Mouse (Mus musculus): ENCODE measurements around the gene Elane. TPM values are rescaled to one million over a fixed set of nuclear protein-coding genes. Genes with fewer than 3 reads are reported as not detected.

Gene Elane
- polyA plus RNA-seq, 1 experiment: 33.0 TPM

DNA sequence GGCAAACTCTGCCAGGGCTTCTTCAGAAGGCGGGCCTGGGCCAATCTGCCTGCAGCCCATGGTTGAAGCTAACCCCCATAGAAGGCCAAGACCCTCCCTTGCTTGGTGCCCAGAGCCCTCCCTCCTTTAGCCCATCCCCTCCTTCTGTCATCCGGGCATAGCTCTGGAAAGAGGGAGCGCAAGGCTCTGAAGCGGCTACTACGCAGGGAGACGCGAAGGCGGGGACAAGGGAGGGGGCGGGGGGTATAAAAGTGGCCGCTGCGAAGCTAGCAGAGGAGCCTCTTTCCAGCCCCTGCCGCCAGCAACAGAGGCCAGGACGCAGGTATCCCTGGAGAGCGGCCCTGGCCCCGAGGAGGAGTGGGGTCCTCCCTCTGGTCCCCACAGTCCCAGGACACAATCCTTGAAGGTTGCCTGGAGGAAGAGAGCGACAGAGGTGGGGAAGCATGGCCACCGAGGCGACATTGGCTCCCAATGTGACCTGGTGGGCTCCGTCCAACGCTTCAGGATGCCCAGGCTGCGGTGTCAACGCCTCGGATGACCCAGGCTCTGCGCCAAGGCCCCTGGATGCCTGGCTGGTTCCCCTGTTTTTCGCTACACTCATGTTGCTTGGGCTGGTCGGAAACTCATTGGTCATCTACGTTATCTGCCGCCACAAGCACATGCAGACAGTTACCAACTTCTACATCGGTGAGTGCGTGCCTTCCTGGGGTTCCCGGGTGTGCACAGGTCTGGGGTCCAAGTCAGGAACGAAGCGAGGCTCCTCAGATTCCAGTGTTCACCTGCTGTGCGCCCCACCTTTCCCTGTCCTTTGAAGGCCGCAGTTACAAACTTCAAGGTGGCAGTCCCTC is 32.4 kb downstream of the Elane start:
- TF ChIP-seq CTCF (IDR thresholded peaks at IDR 0.05; ENCODE audit: extremely low read depth, insufficient read depth, insufficient read length, insufficient replicate concordance): no peak
- no peak for TF ChIP-seq POLR2A (IDR thresholded peaks at IDR 0.05; ENCODE audit: low read depth, low read length)
- Histone ChIP-seq H3K4me3 (ENCODE audit: extremely low read depth, insufficient read depth, insufficient read length) (no peak overlapping the region), H3K27ac (ENCODE audit: insufficient read depth, low read length) (no peak overlapping the region), H3K4me1 (ENCODE audit: control insufficient read depth, insufficient read depth, insufficient read length) (peaks cover 21% of the 10 kb centered on the region), H3K36me3 (ENCODE audit: control insufficient read depth, insufficient read depth, low read length) (no peaks in the 10 kb centered on the region), H3K27me3 (ENCODE audit: control insufficient read depth, insufficient read depth, low read length) (peaks cover 9% of the 10 kb centered on the region; the same call in 1 of the 2 replicates)
- DNase-seq (ENCODE audit: low read depth in 1 of 2, low spot score in 2 of 2): no peak
- 63% methylated on average over 35 of the region's 35 CpGs for WGBS

DNA sequence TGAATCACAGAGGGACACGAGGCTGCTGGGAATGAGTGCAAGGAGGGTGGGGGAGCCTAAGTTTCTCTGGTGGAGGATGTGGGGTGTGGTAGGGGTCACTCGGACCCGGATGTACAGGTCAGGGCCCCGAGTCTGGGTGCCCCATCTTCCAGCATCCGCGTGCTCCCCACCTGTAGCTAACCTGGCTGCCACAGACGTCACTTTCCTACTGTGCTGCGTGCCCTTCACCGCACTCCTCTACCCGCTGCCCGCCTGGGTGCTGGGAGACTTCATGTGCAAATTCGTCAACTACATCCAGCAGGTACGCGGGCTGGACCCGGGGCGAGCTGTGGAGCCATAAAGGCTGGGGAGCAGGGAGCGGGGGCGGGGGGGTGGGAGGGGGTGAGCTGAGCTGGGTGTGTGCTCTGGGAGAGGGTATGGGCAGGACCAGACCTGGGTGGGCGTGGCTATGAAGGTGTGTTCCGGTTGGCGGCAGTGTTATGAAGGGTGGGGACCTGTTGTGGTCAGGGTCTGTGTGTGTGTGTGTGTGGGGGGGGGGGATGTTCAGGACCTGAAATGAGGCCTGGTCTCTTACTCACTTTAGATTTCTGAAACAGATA is 33.3 kb downstream of the Elane start:
- Histone ChIP-seq H3K4me3 (ENCODE audit: extremely low read depth, insufficient read depth, insufficient read length) (no peak overlapping the region), H3K36me3 (ENCODE audit: control insufficient read depth, insufficient read depth, low read length) (no peaks in the 10 kb centered on the region), H3K27me3 (ENCODE audit: control insufficient read depth, insufficient read depth, low read length) (peaks cover 9% of the 10 kb centered on the region; the same call in 1 of the 2 replicates), H3K4me1 (ENCODE audit: control insufficient read depth, insufficient read depth, insufficient read length) (peaks cover 21% of the 10 kb centered on the region), H3K27ac (ENCODE audit: insufficient read depth, low read length) (no peak overlapping the region)
- no peak for DNase-seq (ENCODE audit: low read depth in 1 of 2, low spot score in 2 of 2)
- TF ChIP-seq CTCF (IDR thresholded peaks at IDR 0.05; ENCODE audit: extremely low read depth, insufficient read depth, insufficient read length, insufficient replicate concordance): no peak
- no peak for TF ChIP-seq POLR2A (IDR thresholded peaks at IDR 0.05; ENCODE audit: low read depth, low read length)
- WGBS: 45% methylated on average over 20 of the region's 21 CpGs

DNA sequence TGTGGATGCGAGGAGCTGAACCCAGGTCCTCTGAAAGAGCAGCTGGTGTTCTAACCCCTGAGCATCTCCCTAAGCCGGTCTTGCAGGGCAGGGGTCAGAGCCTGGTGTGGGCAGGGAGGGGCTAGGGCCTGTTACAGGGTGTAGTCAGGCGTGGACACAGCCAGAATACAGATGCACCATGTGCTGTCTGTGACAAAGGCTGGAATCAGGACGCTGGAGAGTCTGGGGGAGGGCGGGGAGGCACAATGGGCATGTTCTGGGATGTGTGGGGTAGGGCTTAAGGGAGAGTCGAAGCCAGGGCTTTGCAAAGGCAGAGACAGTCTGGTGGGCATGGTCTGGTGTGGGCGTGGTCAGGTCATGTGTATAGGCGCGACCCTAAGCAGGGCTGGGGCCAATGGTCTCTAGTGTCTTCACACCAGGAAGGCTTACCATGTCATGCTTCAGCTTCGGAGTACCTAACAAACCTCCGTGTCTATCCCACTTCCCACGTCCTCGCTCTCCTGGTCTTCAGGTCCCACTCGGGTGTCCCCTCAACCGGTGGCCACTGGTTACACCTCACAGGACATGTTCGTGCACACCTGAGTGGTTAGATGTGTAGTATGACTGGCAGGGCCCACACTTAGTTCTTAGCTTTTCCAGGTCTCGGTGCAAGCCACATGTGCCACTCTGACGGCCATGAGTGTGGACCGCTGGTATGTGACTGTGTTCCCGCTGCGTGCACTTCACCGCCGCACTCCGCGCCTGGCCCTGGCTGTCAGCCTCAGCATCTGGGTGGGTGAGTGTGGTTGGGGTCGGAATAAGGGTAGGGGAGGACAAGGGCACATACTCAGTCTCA is 34.2 kb downstream of the Elane start:
- Histone ChIP-seq H3K27me3 (ENCODE audit: control insufficient read depth, insufficient read depth, low read length) (peaks cover 9% of the 10 kb centered on the region; the same call in 1 of the 2 replicates), H3K36me3 (ENCODE audit: control insufficient read depth, insufficient read depth, low read length) (no peaks in the 10 kb centered on the region), H3K4me3 (ENCODE audit: extremely low read depth, insufficient read depth, insufficient read length) (no peak overlapping the region), H3K4me1 (ENCODE audit: control insufficient read depth, insufficient read depth, insufficient read length) (peaks cover 21% of the 10 kb centered on the region), H3K27ac (ENCODE audit: insufficient read depth, low read length) (no peak overlapping the region)
- 54% methylated on average over 26 of the region's 26 CpGs for WGBS
- DNase-seq (ENCODE audit: low read depth in 1 of 2, low spot score in 2 of 2): no peak
- TF ChIP-seq POLR2A (IDR thresholded peaks at IDR 0.05; ENCODE audit: low read depth, low read length) (no peak), CTCF (IDR thresholded peaks at IDR 0.05; ENCODE audit: extremely low read depth, insufficient read depth, insufficient read length, insufficient replicate concordance) (no peak)

DNA sequence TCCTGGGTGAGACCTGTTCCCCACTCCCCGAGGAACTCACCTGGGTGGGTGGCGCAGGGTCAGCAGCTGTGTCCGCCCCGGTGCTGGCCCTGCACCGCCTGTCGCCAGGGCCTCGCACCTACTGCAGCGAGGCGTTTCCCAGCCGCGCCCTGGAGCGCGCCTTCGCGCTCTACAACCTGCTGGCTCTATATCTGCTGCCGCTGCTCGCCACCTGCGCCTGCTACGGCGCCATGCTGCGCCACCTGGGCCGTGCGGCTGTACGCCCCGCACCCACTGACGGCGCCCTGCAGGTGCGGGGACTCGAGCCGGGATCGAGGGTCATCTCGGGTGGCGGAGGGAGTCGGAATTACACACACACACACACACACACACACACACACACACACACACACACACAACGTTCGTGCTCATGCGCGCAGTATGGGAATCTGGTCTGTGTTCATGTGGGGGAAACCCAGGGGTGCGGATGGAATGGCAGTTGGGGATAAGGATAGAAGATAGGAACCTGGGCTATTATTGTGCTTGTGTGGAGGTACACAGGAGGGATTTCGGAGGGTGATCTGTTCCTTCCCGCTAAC is 35.0 kb downstream of the Elane start, which contains the start of gene R3hdm4:
TSS of gene R3hdm4 (minus strand) at position 251 of the 578 bp plus-strand sequence.
- peaks cover 18% of the 10 kb centered on the region for H3K4me1 ChIP-seq (ENCODE audit: control insufficient read depth, insufficient read depth, insufficient read length)
- no peak within 1 kb of the TSS for H3K4me3 ChIP-seq (ENCODE audit: extremely low read depth, insufficient read depth, insufficient read length)
- WGBS: 19% methylated on average over 41 of the region's 41 CpGs
- no peak within 1 kb of the TSS for H3K27ac ChIP-seq (ENCODE audit: insufficient read depth, low read length)
- no peaks in the 10 kb centered on the region for H3K36me3 ChIP-seq (ENCODE audit: control insufficient read depth, insufficient read depth, low read length)
- TF ChIP-seq POLR2A (IDR thresholded peaks at IDR 0.05; ENCODE audit: low read depth, low read length) (no peak), CTCF (IDR thresholded peaks at IDR 0.05; ENCODE audit: extremely low read depth, insufficient read depth, insufficient read length, insufficient replicate concordance) (no peak)
- no peak for DNase-seq (ENCODE audit: low read depth in 1 of 2, low spot score in 2 of 2)
- peaks cover 9% of the 10 kb centered on the region; the same call in 1 of the 2 replicates for H3K27me3 ChIP-seq (ENCODE audit: control insufficient read depth, insufficient read depth, low read length)

DNA sequence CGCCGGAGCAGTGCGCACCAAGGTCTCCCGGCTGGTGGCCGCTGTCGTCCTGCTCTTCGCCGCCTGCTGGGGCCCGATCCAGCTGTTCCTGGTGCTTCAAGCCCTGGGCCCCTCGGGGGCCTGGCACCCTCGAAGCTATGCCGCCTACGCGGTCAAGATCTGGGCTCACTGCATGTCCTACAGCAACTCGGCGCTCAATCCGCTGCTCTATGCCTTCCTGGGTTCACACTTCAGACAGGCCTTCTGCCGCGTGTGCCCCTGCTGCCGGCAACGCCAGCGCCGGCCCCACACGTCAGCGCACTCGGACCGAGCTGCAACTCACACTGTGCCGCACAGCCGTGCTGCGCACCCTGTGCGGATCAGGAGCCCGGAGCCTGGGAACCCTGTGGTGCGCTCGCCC is 35.5 kb downstream of the Elane start:
- 24% methylated on average over 30 of the region's 34 CpGs for WGBS
- Histone ChIP-seq H3K27ac (ENCODE audit: insufficient read depth, low read length) (no peak overlapping the region), H3K4me1 (ENCODE audit: control insufficient read depth, insufficient read depth, insufficient read length) (peaks cover 16% of the 10 kb centered on the region), H3K4me3 (ENCODE audit: extremely low read depth, insufficient read depth, insufficient read length) (no peak overlapping the region), H3K27me3 (ENCODE audit: control insufficient read depth, insufficient read depth, low read length) (peaks cover 9% of the 10 kb centered on the region; the same call in 1 of the 2 replicates), H3K36me3 (ENCODE audit: control insufficient read depth, insufficient read depth, low read length) (no peaks in the 10 kb centered on the region)
- TF ChIP-seq CTCF (IDR thresholded peaks at IDR 0.05; ENCODE audit: extremely low read depth, insufficient read depth, insufficient read length, insufficient replicate concordance) (no peak), POLR2A (IDR thresholded peaks at IDR 0.05; ENCODE audit: low read depth, low read length) (no peak)
- no peak for DNase-seq (ENCODE audit: low read depth in 1 of 2, low spot score in 2 of 2)
